Mouse (Mus musculus): ENCODE data around the gene Itgb3. TPM values are rescaled to one million over a fixed set of nuclear protein-coding genes. Genes with fewer than 3 reads are reported as not detected.
A peak's percentile ranks its signal among the peaks of the same experiment; 100 is the strongest.

Gene Itgb3
- total and polyA plus RNA-seq, 2 experiments from 2014 or later, result 1.0 to 1.7 TPM

DNA sequence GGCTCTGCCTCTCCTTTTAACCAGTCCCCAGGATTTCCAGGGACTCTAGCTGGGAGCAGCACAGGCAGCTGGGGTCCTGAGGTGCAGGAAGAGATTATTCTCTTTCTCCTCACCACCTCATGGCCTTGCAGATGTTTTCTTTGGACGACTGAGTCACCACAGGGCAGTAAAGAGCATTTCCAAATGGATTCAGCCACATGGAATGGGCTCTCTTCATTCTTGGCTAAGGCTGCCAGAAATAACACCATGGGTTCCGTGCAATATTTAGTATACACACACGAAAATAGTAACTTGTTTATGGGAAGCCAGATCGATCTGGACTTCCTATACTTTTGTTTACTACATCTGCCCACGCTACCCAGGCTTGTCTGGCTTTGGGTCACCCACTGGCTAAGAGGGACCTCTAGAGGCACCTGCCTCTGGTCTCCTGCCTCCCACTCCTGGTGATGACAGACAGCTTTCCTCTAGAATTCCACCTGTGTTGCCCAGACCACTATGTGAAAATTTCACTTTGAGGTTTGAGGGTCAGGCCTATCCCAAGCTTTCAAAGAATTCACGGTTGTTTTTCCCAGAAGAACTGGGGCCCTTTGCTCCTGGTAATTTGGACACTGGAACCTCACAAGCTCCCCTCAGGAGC lies 55.6 kb downstream of the Itgb3 start:
- H3K4me1 ChIP-seq (ENCODE audit: insufficient read depth, low read length), result no peaks in the 10 kb centered on the region
- H3K4me3 ChIP-seq (ENCODE audit: low read length), result no peak overlapping the region
- WGBS, result 73% methylated on average over 6 of the region's 6 CpGs
- DNase-seq (ENCODE audit: low spot score) (no peak), ATAC-seq (no peak)
- peaks cover 4% of the 10 kb centered on the region; the same call in 1 of the 2 replicates for H3K9me3 ChIP-seq (ENCODE audit: low read length)
- TF ChIP-seq CTCF (IDR thresholded peaks at IDR 0.05; ENCODE audit: low read depth), result no peak
- H3K4me2 ChIP-seq (ENCODE audit: low read depth, low read length), result no peak overlapping the region
- H3K27ac ChIP-seq, result no peak overlapping the region
- no peaks in the 10 kb centered on the region for H3K27me3 ChIP-seq (ENCODE audit: insufficient read depth, low read length)
- H3K36me3 ChIP-seq (ENCODE audit: insufficient read depth, low read length), result no peaks in the 10 kb centered on the region
- H3K9ac ChIP-seq (replicated peaks; ENCODE audit: low read length), result no peak overlapping the region

DNA sequence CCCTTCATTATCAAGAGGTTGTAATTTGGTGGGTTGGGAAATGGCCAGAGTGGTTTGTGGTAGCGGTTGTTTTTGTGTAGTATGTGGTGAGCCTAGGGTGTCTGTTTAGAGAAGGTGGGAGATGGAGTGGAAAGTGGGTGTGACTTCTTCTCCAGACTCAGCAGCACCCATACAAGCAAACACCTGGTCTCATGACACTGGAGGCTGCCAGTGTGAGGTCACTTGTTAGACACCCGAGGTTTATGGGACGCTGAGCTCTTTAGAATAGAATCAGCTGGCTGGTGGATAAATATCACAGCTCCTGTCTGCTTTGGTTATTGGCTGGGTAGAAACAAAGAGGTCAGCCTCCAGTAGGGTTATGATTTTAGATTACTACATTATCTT lies 56.1 kb downstream of the Itgb3 start:
- Histone ChIP-seq H3K4me2 (ENCODE audit: low read depth, low read length) (no peak overlapping the region), H3K27ac (no peak overlapping the region), H3K4me3 (ENCODE audit: low read length) (no peak overlapping the region), H3K36me3 (ENCODE audit: insufficient read depth, low read length) (no peaks in the 10 kb centered on the region), H3K9ac (replicated peaks; ENCODE audit: low read length) (no peak overlapping the region), H3K9me3 (ENCODE audit: low read length) (peaks cover 4% of the 10 kb centered on the region; the same call in 1 of the 2 replicates), H3K27me3 (ENCODE audit: insufficient read depth, low read length) (no peaks in the 10 kb centered on the region), H3K4me1 (ENCODE audit: insufficient read depth, low read length) (no peaks in the 10 kb centered on the region)
- WGBS, result 76% methylated on average over 3 of the region's 3 CpGs
- no peak for TF ChIP-seq CTCF (IDR thresholded peaks at IDR 0.05; ENCODE audit: low read depth)
- ATAC-seq, result no peak
- DNase-seq (ENCODE audit: low spot score), result no peak

DNA sequence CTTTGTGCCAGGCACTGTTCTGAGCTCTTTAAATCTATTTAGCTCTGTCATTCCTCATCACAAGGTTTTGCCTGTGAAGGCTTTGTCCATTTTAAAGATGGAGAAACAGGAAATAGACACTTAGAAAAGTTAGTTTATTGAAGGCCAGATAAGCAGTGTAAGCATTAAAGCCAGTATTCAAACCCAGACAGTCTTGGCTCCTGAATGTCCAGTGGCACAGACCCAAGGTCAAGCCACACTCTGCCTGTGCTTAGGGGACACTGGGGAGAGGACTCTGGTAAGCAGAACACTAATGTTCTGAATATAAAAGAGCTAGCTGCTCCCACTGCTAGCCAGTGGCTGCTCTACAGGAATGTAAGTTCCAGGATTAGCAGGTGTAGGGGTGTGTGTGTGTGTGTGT lies 56.6 kb downstream of the Itgb3 start:
- H3K27me3 ChIP-seq (ENCODE audit: insufficient read depth, low read length), result no peaks in the 10 kb centered on the region
- no peak overlapping the region for H3K4me3 ChIP-seq (ENCODE audit: low read length)
- no peaks in the 10 kb centered on the region for H3K4me1 ChIP-seq (ENCODE audit: insufficient read depth, low read length)
- no peak overlapping the region for H3K4me2 ChIP-seq (ENCODE audit: low read depth, low read length)
- TF ChIP-seq CTCF (IDR thresholded peaks at IDR 0.05; ENCODE audit: low read depth), result no peak
- DNase-seq (ENCODE audit: low spot score) (no peak), ATAC-seq (no peak)
- peaks cover 4% of the 10 kb centered on the region; the same call in 1 of the 2 replicates for H3K9me3 ChIP-seq (ENCODE audit: low read length)
- H3K36me3 ChIP-seq (ENCODE audit: insufficient read depth, low read length), result no peaks in the 10 kb centered on the region
- H3K27ac ChIP-seq, result no peak overlapping the region
- no peak overlapping the region for H3K9ac ChIP-seq (replicated peaks; ENCODE audit: low read length)

DNA sequence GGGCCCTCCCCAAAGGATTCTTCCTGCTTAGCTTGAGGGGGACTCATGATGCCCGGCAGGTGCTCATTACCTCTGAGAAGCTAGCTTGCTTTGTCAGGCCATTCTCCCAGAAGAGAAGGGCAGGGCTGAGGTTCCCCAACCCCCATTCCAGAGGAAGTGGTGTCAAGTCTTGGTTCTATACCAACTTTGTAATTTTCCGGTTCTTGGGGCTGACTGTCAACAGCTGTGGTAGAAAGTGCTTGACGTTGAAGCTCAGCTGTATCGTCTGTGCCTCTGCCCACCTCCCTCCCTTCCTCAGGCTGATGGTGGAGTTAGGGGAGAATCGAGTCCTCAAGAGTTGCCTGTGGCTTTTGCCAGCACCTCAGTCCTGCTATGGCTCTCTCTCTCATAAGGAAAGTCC lies 59.6 kb downstream of the Itgb3 start:
- no peaks in the 10 kb centered on the region for H3K36me3 ChIP-seq (ENCODE audit: insufficient read depth, low read length)
- WGBS, result 64% methylated on average over 5 of the region's 5 CpGs
- no peak overlapping the region for H3K4me2 ChIP-seq (ENCODE audit: low read depth, low read length)
- H3K9ac ChIP-seq (replicated peaks; ENCODE audit: low read length), result no peak overlapping the region
- no peak overlapping the region for H3K27ac ChIP-seq
- no peaks in the 10 kb centered on the region for H3K27me3 ChIP-seq (ENCODE audit: insufficient read depth, low read length)
- TF ChIP-seq CTCF (IDR thresholded peaks at IDR 0.05; ENCODE audit: low read depth), result no peak
- ATAC-seq (no peak), DNase-seq (ENCODE audit: low spot score) (no peak)
- H3K4me3 ChIP-seq (ENCODE audit: low read length), result no peak overlapping the region
- no peaks in the 10 kb centered on the region for H3K4me1 ChIP-seq (ENCODE audit: insufficient read depth, low read length)
- H3K9me3 ChIP-seq (ENCODE audit: low read length), result no peaks in the 10 kb centered on the region

DNA sequence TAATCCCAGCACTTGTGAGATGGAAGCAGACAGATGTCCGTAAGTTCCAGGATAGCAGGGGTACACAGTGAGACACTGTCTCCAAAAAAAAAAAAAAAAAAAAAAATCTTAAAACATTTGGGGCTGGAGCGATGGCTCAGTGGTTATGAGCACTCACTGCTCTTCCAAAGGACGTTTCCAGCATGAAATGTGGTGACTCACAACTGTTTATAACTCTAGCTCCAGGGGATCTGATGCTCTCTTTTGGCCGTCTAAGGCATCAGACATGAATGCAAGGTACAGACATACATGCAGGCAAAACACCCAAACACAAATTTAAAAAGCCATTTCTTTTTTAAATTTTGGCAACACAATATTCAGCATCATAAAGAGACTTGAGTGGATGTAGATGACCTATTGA lies 65.6 kb downstream of the Itgb3 start:
- Histone ChIP-seq H3K27me3 (ENCODE audit: insufficient read depth, low read length) (no peaks in the 10 kb centered on the region), H3K36me3 (ENCODE audit: insufficient read depth, low read length) (no peaks in the 10 kb centered on the region), H3K27ac (no peak overlapping the region), H3K4me3 (ENCODE audit: low read length) (no peak overlapping the region), H3K4me2 (ENCODE audit: low read depth, low read length) (no peak overlapping the region), H3K9ac (replicated peaks; ENCODE audit: low read length) (no peak overlapping the region), H3K4me1 (ENCODE audit: insufficient read depth, low read length) (no peaks in the 10 kb centered on the region), H3K9me3 (ENCODE audit: low read length) (no peaks in the 10 kb centered on the region)
- 74% methylated on average over 4 of the region's 4 CpGs for WGBS
- no peak for ATAC-seq
- no peak for DNase-seq (ENCODE audit: low spot score)
- TF ChIP-seq CTCF (IDR thresholded peaks at IDR 0.05; ENCODE audit: low read depth), result no peak

DNA sequence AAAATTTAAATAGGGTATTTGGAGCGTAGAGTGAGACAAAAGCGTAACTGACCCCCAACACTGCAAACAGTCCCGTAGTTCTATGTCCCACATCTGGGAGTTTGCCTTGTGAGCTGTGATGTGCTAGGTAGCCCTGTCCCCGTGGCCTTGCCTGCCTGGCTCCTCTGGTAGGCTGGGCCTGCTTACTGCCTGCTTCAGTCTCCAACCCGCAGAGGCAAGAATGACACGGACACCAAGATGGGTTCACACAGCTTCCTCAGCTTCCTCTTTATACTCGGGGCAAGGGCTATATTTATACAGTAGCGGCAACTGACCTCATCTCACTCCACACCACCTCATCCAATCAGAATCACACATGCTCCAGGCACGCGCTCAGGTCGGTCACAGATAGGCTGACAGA lies 67.0 kb downstream of the Itgb3 start:
- no peaks in the 10 kb centered on the region for H3K4me1 ChIP-seq (ENCODE audit: insufficient read depth, low read length)
- no peaks in the 10 kb centered on the region for H3K27me3 ChIP-seq (ENCODE audit: insufficient read depth, low read length)
- no peak overlapping the region for H3K9ac ChIP-seq (replicated peaks; ENCODE audit: low read length)
- no peak overlapping the region for H3K4me2 ChIP-seq (ENCODE audit: low read depth, low read length)
- no peak for DNase-seq (ENCODE audit: low spot score)
- H3K27ac ChIP-seq, result no peak overlapping the region
- ATAC-seq, result no peak
- 97% methylated on average over 11 of the region's 11 CpGs for WGBS
- no peaks in the 10 kb centered on the region for H3K9me3 ChIP-seq (ENCODE audit: low read length)
- TF ChIP-seq CTCF (IDR thresholded peaks at IDR 0.05; ENCODE audit: low read depth), result no peak
- H3K36me3 ChIP-seq (ENCODE audit: insufficient read depth, low read length), result no peaks in the 10 kb centered on the region
- H3K4me3 ChIP-seq (ENCODE audit: low read length), result no peak overlapping the region

DNA sequence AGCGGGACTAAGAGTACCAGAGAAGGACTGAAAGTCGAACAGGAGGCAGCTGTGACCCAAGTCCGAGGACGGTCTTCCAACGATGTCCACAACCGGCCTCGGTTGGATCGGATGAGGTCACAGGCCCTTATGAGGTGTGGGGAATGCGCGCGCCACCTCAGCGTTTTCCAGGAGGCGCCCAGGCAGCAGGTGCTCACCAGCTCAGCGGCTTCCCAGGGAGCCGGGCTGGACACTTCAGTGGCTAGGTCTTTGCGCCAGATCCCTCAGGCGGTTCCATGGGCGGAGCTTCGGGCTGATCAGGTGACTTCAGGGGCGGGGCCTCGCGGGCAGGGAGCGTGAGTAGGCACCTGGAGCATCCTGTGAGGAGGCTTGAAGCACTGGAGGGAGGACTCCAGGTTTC lies 77.7 kb downstream of the Itgb3 start, which contains the start of gene Gm11639:
TSS of gene Gm11639 (plus strand) at position 160 of the 400 bp plus-strand sequence.
- TF ChIP-seq CTCF (IDR thresholded peaks at IDR 0.05; ENCODE audit: low read depth), result no peak
- ATAC-seq (no peak), DNase-seq (ENCODE audit: low spot score) (no peak)
- Histone ChIP-seq H3K9me3 (ENCODE audit: low read length) (no peaks in the 10 kb centered on the region), H3K4me1 (ENCODE audit: insufficient read depth, low read length) (0 out of 2 replicates have a peak, but pooled peaks cover 2% of the 10 kb centered on the region), H3K27ac (no peak within 1 kb of the TSS), H3K36me3 (ENCODE audit: insufficient read depth, low read length) (no peaks in the 10 kb centered on the region), H3K4me2 (ENCODE audit: low read depth, low read length) (peak within 1 kb of the TSS; percentile 30), H3K9ac (replicated peaks; ENCODE audit: low read length) (no peak within 1 kb of the TSS), H3K4me3 (ENCODE audit: low read length) (peak within 1 kb of the TSS; percentile 15; the same call in 1 of the 2 replicates), H3K27me3 (ENCODE audit: insufficient read depth, low read length) (no peaks in the 10 kb centered on the region)
- 27% methylated on average over 23 of the region's 23 CpGs for WGBS
